Mouse (Mus musculus) lung, adult 2 months (tissue): ENCODE data around the gene Mvb12a. TPM values are rescaled to one million over a fixed set of nuclear protein-coding genes. Genes with fewer than 3 reads are reported as not detected.
A peak's percentile ranks its signal among the peaks of the same experiment; 100 is the strongest.

Experiments used
- DNase-seq: peaks from one replicate; pipeline ENCODE4 v3.0.0; 2022
- H3K4me1 ChIP-seq: fragments of 200-500 bp; 2 replicates; pipeline ENCODE4 v1.6.1; 2011; ENCODE audit warnings: low read length; ENCODE audit not compliant: control insufficient read depth, insufficient read depth
- H3K4me3 ChIP-seq: fragments of 200-500 bp; replicated peaks from 2 replicates; pipeline ENCODE3; 2011; ENCODE audit warnings: low read depth, mild to moderate bottlenecking, control low read depth, low read length; ENCODE audit errors: extremely low read depth
- CTCF ChIP-seq: fragments of 200-500 bp; IDR thresholded peaks from 2 replicates; pipeline ENCODE4 v1.5.1; 2011; ENCODE audit warnings: mild to moderate bottlenecking, low read length, control low read depth; ENCODE audit not compliant: insufficient read depth
- POLR2A ChIP-seq: fragments of 200-500 bp; IDR thresholded peaks from 2 replicates; pipeline ENCODE4 v1.6.1; 2011; ENCODE audit warnings: low read depth, mild to moderate bottlenecking, control low read depth, low read length, borderline replicate concordance; ENCODE audit errors: extremely low read depth
- WGBS: fragments of 180-500 bp; shearing (Covaris S2); methylation state at CpG from one replicate; pipeline ENCODE4 v1.1.7; 2018; 5-methylcytosine and 5-hydroxymethylcytosine counted together
- polyA plus RNA-seq: library from polyadenylated mRNA; depleted of rRNA; stranded (reverse); fragments of >200 nt; gene quantifications from 2 replicates; pipeline ENCODE4 v1.2.3, GENCODE M21; 2012

Gene Mvb12a
- polyA plus RNA-seq, 1 experiment = 132 TPM

- WGBS = 70% methylated on average over 2 of the region's 2 CpGs
- DNase-seq = no peak
- Histone ChIP-seq H3K4me3 (no peak overlapping the region), H3K4me1 (no peaks in the 10 kb centered on the region)
- TF ChIP-seq CTCF (peak; percentile 69), POLR2A (no peak)
Measured at GRCm38 (mm10) chr8:71586891-71587290, 44.2 kb downstream of the Mvb12a start.

GRCm38 (mm10) chr8:71588762-71589161 is 46.0 kb downstream of the Mvb12a start:
- WGBS = 77% methylated on average over 3 of the region's 3 CpGs
- Histone ChIP-seq H3K4me3 (no peak overlapping the region), H3K4me1 (peaks cover 4% of the 10 kb centered on the region)
- TF ChIP-seq CTCF (no peak), POLR2A (no peak)
- DNase-seq = no peak

- DNase-seq = no peak
- WGBS = 27% methylated on average over 5 of the region's 5 CpGs
- H3K4me1 ChIP-seq = peaks cover 6% of the 10 kb centered on the region
- TF ChIP-seq CTCF = no peak
- peak overlapping the region; percentile 60 for H3K4me3 ChIP-seq
Measured at GRCm38 (mm10) chr8:71591017-71591416, 48.3 kb downstream of the Mvb12a start.

GRCm38 (mm10) chr8:71591471-71592373 is 49.0 kb downstream of the Mvb12a start, which contains the start of gene Pgls:
Pgls (plus strand) TSS chr8:71592176.
- DNase-seq = peak; percentile 92
- peak; percentile 72 for TF ChIP-seq POLR2A
- no peak for TF ChIP-seq CTCF
- WGBS = under 1% methylated on average over 71 of the region's 71 CpGs
- peak within 1 kb of the TSS; percentile 91 for H3K4me3 ChIP-seq
- H3K4me1 ChIP-seq = peaks cover 7% of the 10 kb centered on the region

GRCm38 (mm10) chr8:71592374-71593170 is 49.9 kb downstream of the Mvb12a start:
- no peak for DNase-seq
- 3% methylated on average over 60 of the region's 60 CpGs for WGBS
- TF ChIP-seq POLR2A (no peak), CTCF (no peak)
- peaks cover 7% of the 10 kb centered on the region for H3K4me1 ChIP-seq
- H3K4me3 ChIP-seq = peak overlapping the region; percentile 91

GRCm38 (mm10) chr8:71593556-71594323 is 51.0 kb downstream of the Mvb12a start:
- 87% methylated on average over 8 of the region's 8 CpGs for WGBS
- no peak for DNase-seq
- Histone ChIP-seq H3K4me3 (no peak overlapping the region), H3K4me1 (peaks cover 7% of the 10 kb centered on the region)
- TF ChIP-seq CTCF (no peak), POLR2A (no peak)

- peaks cover 7% of the 10 kb centered on the region for H3K4me1 ChIP-seq
- no peak for DNase-seq
- WGBS = 96% methylated on average over 4 of the region's 4 CpGs
- no peak overlapping the region for H3K4me3 ChIP-seq
- TF ChIP-seq POLR2A (no peak), CTCF (no peak)
Measured at GRCm38 (mm10) chr8:71594324-71594722, 51.6 kb downstream of the Mvb12a start.

GRCm38 (mm10) chr8:71595862-71596261 is 53.1 kb downstream of the Mvb12a start:
- Histone ChIP-seq H3K4me3 (no peak overlapping the region), H3K4me1 (peaks cover 7% of the 10 kb centered on the region)
- peak; percentile 10; the same call in 1 of the 2 replicates for TF ChIP-seq POLR2A
- TF ChIP-seq CTCF = peak; percentile 77
- 10% methylated on average over 27 of the region's 27 CpGs for WGBS
- DNase-seq = peak; percentile 85

GRCm38 (mm10) chr8:71596384-71596783 is 53.7 kb downstream of the Mvb12a start:
- 59% methylated on average over 6 of the region's 6 CpGs for WGBS
- Histone ChIP-seq H3K4me3 (no peak overlapping the region), H3K4me1 (peaks cover 7% of the 10 kb centered on the region)
- TF ChIP-seq POLR2A = no peak
- no peak for DNase-seq
